Mouse (Mus musculus): ENCODE results near the gene Bscl2. TPM values are rescaled to one million over a fixed set of nuclear protein-coding genes. Genes with fewer than 3 reads are reported as not detected.

Bscl2 gene
- polyA plus RNA-seq, 1 experiment: 204 TPM

- no peaks in the 10 kb centered on the region; the same call in 1 of the 2 replicates for H3K36me3 ChIP-seq (ENCODE audit: control insufficient read depth, insufficient read depth, low read length)
- 20% methylated on average over 29 of the region's 29 CpGs for WGBS
- no peaks in the 10 kb centered on the region for H3K27me3 ChIP-seq (replicated peaks; ENCODE audit: control insufficient read depth, insufficient read depth, low read length)
- peak overlapping the region; percentile 95 for H3K4me3 ChIP-seq (ENCODE audit: insufficient read depth, low read depth, low read length)
- peak overlapping the region; percentile 71 for H3K27ac ChIP-seq (ENCODE audit: insufficient read depth, low read depth, low read length)
- peaks cover 20% of the 10 kb centered on the region for H3K4me1 ChIP-seq (ENCODE audit: control insufficient read depth, insufficient read depth, low read length)
- DNase-seq: peak; percentile 90
- TF ChIP-seq CTCF (conservative IDR thresholded peaks at IDR 0.05; ENCODE audit: insufficient read depth, insufficient read length, low read depth, low read length): no peak
- TF ChIP-seq POLR2A (IDR thresholded peaks at IDR 0.05; ENCODE audit: low read depth, low read length): peak; percentile 23
Observed at GRCm38 (mm10) chr19:8839908-8840791, 2.9 kb downstream of the Bscl2 start.

- Histone ChIP-seq H3K36me3 (ENCODE audit: control insufficient read depth, insufficient read depth, low read length) (no peaks in the 10 kb centered on the region; the same call in 1 of the 2 replicates), H3K27ac (ENCODE audit: insufficient read depth, low read depth, low read length) (0 out of 2 replicates have a peak overlapping the region, but pooled peaks have one; percentile 71), H3K4me1 (ENCODE audit: control insufficient read depth, insufficient read depth, low read length) (peaks cover 20% of the 10 kb centered on the region), H3K4me3 (ENCODE audit: insufficient read depth, low read depth, low read length) (peak overlapping the region; percentile 95), H3K27me3 (replicated peaks; ENCODE audit: control insufficient read depth, insufficient read depth, low read length) (no peaks in the 10 kb centered on the region)
- no peak for DNase-seq
- TF ChIP-seq CTCF (conservative IDR thresholded peaks at IDR 0.05; ENCODE audit: insufficient read depth, insufficient read length, low read depth, low read length): no peak
- no peak for TF ChIP-seq POLR2A (IDR thresholded peaks at IDR 0.05; ENCODE audit: low read depth, low read length)
- 81% methylated on average over 7 of the region's 7 CpGs for WGBS
Observed at GRCm38 (mm10) chr19:8841012-8841411, 3.7 kb downstream of the Bscl2 start.

GRCm38 (mm10) chr19:8842961-8843360 is 5.7 kb downstream of the Bscl2 start:
- H3K27ac ChIP-seq (ENCODE audit: insufficient read depth, low read depth, low read length): no peak overlapping the region
- H3K36me3 ChIP-seq (ENCODE audit: control insufficient read depth, insufficient read depth, low read length): peaks cover 1% of the 10 kb centered on the region; the same call in 1 of the 2 replicates
- 91% methylated on average over 6 of the region's 6 CpGs for WGBS
- H3K27me3 ChIP-seq (replicated peaks; ENCODE audit: control insufficient read depth, insufficient read depth, low read length): no peaks in the 10 kb centered on the region
- TF ChIP-seq POLR2A (IDR thresholded peaks at IDR 0.05; ENCODE audit: low read depth, low read length): no peak
- no peak for TF ChIP-seq CTCF (conservative IDR thresholded peaks at IDR 0.05; ENCODE audit: insufficient read depth, insufficient read length, low read depth, low read length)
- H3K4me1 ChIP-seq (ENCODE audit: control insufficient read depth, insufficient read depth, low read length): peaks cover 20% of the 10 kb centered on the region
- H3K4me3 ChIP-seq (ENCODE audit: insufficient read depth, low read depth, low read length): no peak overlapping the region
- DNase-seq: no peak

- TF ChIP-seq POLR2A (IDR thresholded peaks at IDR 0.05; ENCODE audit: low read depth, low read length) (no peak), CTCF (conservative IDR thresholded peaks at IDR 0.05; ENCODE audit: insufficient read depth, insufficient read length, low read depth, low read length) (peak; percentile 65)
- DNase-seq: peak; percentile 83
- WGBS: 62% methylated on average over 5 of the region's 5 CpGs
Observed at GRCm38 (mm10) chr19:8844371-8845129, 7.3 kb downstream of the Bscl2 start.

GRCm38 (mm10) chr19:8848356-8848755 is 11.1 kb downstream of the Bscl2 start:
- no peak for DNase-seq
- no peak for TF ChIP-seq CTCF (conservative IDR thresholded peaks at IDR 0.05; ENCODE audit: insufficient read depth, insufficient read length, low read depth, low read length)
- no peak for TF ChIP-seq POLR2A (IDR thresholded peaks at IDR 0.05; ENCODE audit: low read depth, low read length)
- Histone ChIP-seq H3K4me3 (ENCODE audit: insufficient read depth, low read depth, low read length) (no peak overlapping the region), H3K4me1 (ENCODE audit: control insufficient read depth, insufficient read depth, low read length) (no peaks in the 10 kb centered on the region), H3K36me3 (ENCODE audit: control insufficient read depth, insufficient read depth, low read length) (peaks cover 1% of the 10 kb centered on the region; the same call in 1 of the 2 replicates), H3K27ac (ENCODE audit: insufficient read depth, low read depth, low read length) (no peak overlapping the region), H3K27me3 (replicated peaks; ENCODE audit: control insufficient read depth, insufficient read depth, low read length) (no peaks in the 10 kb centered on the region)
- 53% methylated on average over 5 of the region's 5 CpGs for WGBS

More at GRCm38 (mm10) chr19:8844371-8845129, 7.3 kb downstream of the Bscl2 start:
- Histone ChIP-seq H3K27ac (ENCODE audit: insufficient read depth, low read depth, low read length) (no peak overlapping the region), H3K4me3 (ENCODE audit: insufficient read depth, low read depth, low read length) (no peak overlapping the region), H3K27me3 (replicated peaks; ENCODE audit: control insufficient read depth, insufficient read depth, low read length) (no peaks in the 10 kb centered on the region), H3K4me1 (ENCODE audit: control insufficient read depth, insufficient read depth, low read length) (peaks cover 15% of the 10 kb centered on the region), H3K36me3 (ENCODE audit: control insufficient read depth, insufficient read depth, low read length) (peaks cover 1% of the 10 kb centered on the region; the same call in 1 of the 2 replicates)

- Histone ChIP-seq H3K4me3 (ENCODE audit: insufficient read depth, low read depth, low read length) (no peak within 1 kb of the TSS), H3K27ac (ENCODE audit: insufficient read depth, low read depth, low read length) (no peak within 1 kb of the TSS), H3K36me3 (ENCODE audit: control insufficient read depth, insufficient read depth, low read length) (peaks cover 1% of the 10 kb centered on the region; the same call in 1 of the 2 replicates), H3K4me1 (ENCODE audit: control insufficient read depth, insufficient read depth, low read length) (no peaks in the 10 kb centered on the region), H3K27me3 (replicated peaks; ENCODE audit: control insufficient read depth, insufficient read depth, low read length) (no peaks in the 10 kb centered on the region)
- peak; percentile 30 for DNase-seq
- 17% methylated on average over 7 of the region's 7 CpGs for WGBS
- no peak for TF ChIP-seq CTCF (conservative IDR thresholded peaks at IDR 0.05; ENCODE audit: insufficient read depth, insufficient read length, low read depth, low read length)
- no peak for TF ChIP-seq POLR2A (IDR thresholded peaks at IDR 0.05; ENCODE audit: low read depth, low read length)
Observed at GRCm38 (mm10) chr19:8850402-8850901, 13.2 kb downstream of the Bscl2 start, which contains the start of gene Lrrn4cl. Lrrn4cl (plus strand) TSS chr19:8850768.
